Mouse (Mus musculus) lung, postnatal 0 days (tissue): ENCODE results near the gene Pgm5.

Source experiments
- CTCF ChIP-seq: IDR thresholded peaks from 2 replicates; pipeline ENCODE4 v1.5.1; 2016; ENCODE audit warnings: antibody characterized with exemption, mild to moderate bottlenecking
- EP300 ChIP-seq: IDR thresholded peaks from 2 replicates; pipeline ENCODE4 v1.6.1; 2016; ENCODE audit warnings: antibody characterized with exemption, mild to moderate bottlenecking, control low read depth

DNA sequence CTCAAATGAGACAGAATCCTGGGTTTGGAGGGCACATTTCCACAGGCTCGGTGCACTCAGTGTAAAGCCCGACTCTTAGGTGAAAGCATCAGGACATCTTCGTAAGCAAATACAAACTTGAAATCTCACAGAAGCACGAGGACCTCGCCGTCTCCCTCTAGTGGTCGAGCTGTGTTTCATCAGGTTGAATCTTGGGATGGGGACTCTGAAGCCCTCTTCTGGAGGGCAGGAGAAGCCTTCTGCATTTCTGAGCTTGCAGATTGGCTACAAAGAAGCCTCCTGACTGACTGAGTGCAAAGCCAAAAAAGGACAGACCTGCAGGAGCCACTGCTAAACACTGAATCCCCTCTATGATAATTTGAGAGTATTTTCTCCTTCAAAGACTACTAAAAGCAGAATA, 227.1 kb downstream of the Pgm5 start:
- TF ChIP-seq EP300 (no peak), CTCF (peak; percentile 97)
